Mouse (Mus musculus): Measurements from ENCODE around the gene Pcdh17. TPM values are rescaled to one million over a fixed set of nuclear protein-coding genes. Genes with fewer than 3 reads are reported as not detected.

Gene Pcdh17
- total RNA-seq, 2 experiments from 2014 or later = 0.15 TPM; not detected in 1

GRCm38 (mm10) chr14:84476336-84476735 is 33.0 kb downstream of the Pcdh17 start:
- ATAC-seq (replicated peaks; ENCODE audit: low FRiP score, low TSS enrichment, poor library complexity, severe bottlenecking) = no peak

- no peak for ATAC-seq (replicated peaks; ENCODE audit: low FRiP score, low TSS enrichment, poor library complexity, severe bottlenecking)
These were observed 33.5 kb downstream of the Pcdh17 start for GRCm38 (mm10) chr14:84476906-84477305.

DNA sequence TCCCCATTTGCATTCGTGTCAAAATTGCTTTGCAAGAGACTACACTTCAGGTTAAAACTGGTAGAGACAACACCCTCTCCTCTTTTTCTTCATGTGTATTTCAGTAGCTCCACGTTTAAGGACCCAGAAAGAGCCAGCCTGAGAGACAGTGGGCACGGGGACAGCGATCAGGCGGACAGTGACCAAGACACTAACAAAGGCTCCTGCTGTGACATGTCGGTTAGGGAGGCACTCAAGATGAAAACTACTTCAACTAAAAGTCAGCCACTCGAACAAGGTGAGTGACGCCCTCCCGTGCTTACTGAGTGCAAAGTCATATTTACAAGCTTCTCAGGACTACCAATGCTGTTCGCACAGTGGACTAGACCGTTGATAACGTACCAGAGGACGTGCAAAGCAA is 34.0 kb downstream of the Pcdh17 start:
- ATAC-seq (replicated peaks; ENCODE audit: low FRiP score, low TSS enrichment, poor library complexity, severe bottlenecking) = no peak

DNA sequence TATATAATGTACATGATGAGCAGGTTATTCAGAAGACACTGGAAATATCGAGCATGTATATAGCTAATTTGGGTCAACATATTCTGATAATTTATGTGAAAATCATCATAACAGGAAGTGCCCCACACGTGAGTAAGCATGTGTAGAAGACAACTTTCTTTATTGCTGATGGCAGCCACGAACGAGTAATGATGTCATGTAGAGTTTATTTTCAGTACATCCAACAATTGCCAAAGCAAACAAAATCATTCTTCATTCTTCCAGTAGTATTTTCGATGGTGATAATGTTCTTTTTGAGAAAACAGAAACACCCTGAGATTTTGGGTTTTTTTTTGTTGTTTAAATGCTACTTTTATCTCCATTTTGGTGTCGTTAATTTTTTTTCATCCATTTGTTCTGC is 37.2 kb downstream of the Pcdh17 start:
- no peak for ATAC-seq (replicated peaks; ENCODE audit: low FRiP score, low TSS enrichment, poor library complexity, severe bottlenecking)

DNA sequence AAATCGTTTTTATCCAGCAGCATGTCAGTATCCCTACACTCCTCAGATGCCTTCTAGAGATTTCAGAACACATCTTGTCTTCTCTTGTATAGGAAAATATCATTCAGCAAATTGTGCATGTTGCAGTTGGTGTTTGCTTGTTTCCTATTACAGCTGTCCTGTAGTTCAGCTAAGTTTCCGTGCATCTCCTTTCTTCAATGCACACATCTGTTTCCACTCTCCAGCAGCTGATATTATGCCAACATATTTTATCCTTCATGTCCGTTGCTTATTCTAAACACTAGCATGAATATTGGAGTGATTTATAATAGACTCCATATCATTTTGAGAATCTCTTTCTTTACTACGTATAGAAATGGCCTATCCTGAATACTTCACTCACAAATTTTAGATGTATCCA is 41.0 kb downstream of the Pcdh17 start:
- ATAC-seq (replicated peaks; ENCODE audit: low FRiP score, low TSS enrichment, poor library complexity, severe bottlenecking) = no peak

DNA sequence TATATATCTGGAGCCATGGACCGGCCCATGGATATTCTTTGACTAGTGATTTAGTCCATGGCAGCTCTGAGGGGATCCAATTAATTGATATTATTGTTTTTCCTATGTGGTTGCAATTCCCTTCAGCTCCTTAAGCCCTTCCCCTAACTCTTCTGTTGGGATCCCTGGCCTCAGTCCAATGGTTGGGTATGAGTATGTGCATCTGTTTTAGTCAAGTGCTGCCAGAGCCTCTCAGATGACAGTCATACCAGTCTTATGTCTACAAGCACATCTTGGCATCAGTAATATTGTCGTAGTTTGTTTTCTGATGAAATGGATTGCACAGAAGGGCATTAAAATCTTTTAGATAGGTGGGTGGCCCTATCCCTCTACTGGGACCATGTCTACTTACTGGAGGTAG is 67.6 kb downstream of the Pcdh17 start:
- ATAC-seq (replicated peaks; ENCODE audit: low FRiP score, low TSS enrichment, poor library complexity, severe bottlenecking) = no peak

- ATAC-seq (replicated peaks; ENCODE audit: low FRiP score, low TSS enrichment, poor library complexity, severe bottlenecking) = no peak
These were observed 89.0 kb downstream of the Pcdh17 start for GRCm38 (mm10) chr14:84532397-84532796.

DNA sequence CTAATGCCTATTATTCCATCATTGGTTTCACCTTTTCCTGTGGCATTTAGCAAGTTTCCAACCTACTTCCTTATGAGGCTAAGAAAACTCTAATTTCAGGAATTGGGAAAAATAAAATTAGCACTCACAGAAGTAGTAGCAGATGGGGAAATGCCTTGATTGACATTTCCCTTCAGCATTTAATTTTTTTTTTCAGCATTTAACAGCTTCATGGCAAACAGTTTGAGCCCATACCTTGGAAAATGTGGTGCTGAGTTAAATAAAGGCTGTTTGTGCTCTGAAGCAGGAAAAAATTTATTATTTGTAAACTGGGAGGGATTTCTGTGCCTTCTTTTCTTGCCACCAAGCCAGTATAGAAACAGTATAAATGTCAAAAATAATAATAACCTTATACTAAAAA is 91.9 kb downstream of the Pcdh17 start:
- ATAC-seq (replicated peaks; ENCODE audit: low FRiP score, low TSS enrichment, poor library complexity, severe bottlenecking) = no peak

- ATAC-seq (replicated peaks; ENCODE audit: low FRiP score, low TSS enrichment, poor library complexity, severe bottlenecking) = no peak
These were observed 98.5 kb downstream of the Pcdh17 start for GRCm38 (mm10) chr14:84541838-84542237.

DNA sequence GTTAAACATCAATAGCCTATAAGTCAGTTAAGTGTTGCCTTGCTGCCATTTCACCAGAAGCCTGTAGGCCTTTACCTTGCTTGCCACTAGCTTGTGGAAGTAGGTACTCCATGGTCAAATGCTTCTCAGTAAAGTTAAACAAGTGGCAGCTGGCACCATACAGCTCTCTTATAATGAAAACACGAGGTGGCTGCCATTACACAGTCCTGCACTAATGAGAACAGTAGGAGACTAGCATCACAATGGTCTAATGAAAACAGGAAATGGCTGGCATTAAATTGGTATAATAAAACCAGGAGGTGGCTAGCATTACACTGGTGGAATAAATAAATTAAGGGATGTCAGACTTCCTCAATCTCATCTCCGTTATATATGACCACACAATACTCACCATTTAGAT is 102.6 kb downstream of the Pcdh17 start:
- ATAC-seq (replicated peaks; ENCODE audit: low FRiP score, low TSS enrichment, poor library complexity, severe bottlenecking) = no peak

- no peak for ATAC-seq (replicated peaks; ENCODE audit: low FRiP score, low TSS enrichment, poor library complexity, severe bottlenecking)
These were observed 104.3 kb downstream of the Pcdh17 start for GRCm38 (mm10) chr14:84547513-84548194.

GRCm38 (mm10) chr14:84551546-84551945 is 108.2 kb downstream of the Pcdh17 start:
- ATAC-seq (replicated peaks; ENCODE audit: low FRiP score, low TSS enrichment, poor library complexity, severe bottlenecking) = no peak

DNA sequence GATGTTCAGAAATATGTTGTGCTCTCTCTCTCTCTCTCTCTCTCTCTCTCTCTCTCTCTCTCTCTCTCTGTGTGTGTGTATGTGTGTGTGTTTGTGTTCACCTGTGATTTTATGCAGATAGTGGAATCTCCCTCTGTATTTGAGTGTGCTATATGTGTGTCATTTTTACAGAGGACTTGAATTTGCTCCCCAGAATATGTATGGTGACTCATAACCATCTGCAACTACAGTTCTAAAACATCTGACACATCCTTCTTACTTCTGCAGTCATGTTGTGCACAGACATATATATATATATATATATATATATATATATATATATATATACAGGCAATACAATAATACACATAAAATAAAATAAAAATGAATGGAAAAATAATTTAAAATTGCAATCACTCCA is 127.7 kb downstream of the Pcdh17 start:
- ATAC-seq (replicated peaks; ENCODE audit: low FRiP score, low TSS enrichment, poor library complexity, severe bottlenecking) = no peak

Measured in megakaryocyte-erythroid progenitor cell, adult 5-6 weeks (primary cell).